Mouse (Mus musculus) myocyte (in vitro differentiated cells): ENCODE measurements around the gene Rrp1b. TPM values are rescaled to one million over a fixed set of nuclear protein-coding genes. Genes with fewer than 3 reads are reported as not detected.

Experiments used
- H3K27me3 ChIP-seq: one replicate; pipeline ENCODE4 v1.6.1; 2011; ENCODE audit not compliant: control insufficient read depth, insufficient read depth, insufficient read length
- H3K36me3 ChIP-seq: one replicate; pipeline ENCODE4 v1.6.1; 2011; ENCODE audit not compliant: control insufficient read depth, insufficient read depth
- H3K4me2 ChIP-seq: one replicate; pipeline ENCODE4 v1.6.1; 2011; ENCODE audit warnings: low read depth, control low read depth
- H3K4me3 ChIP-seq: one replicate; pipeline ENCODE4 v1.5.1; 2011; ENCODE audit warnings: mild to moderate bottlenecking, control low read depth, moderate library complexity
- H3K79me2 ChIP-seq: one replicate; pipeline ENCODE4 v1.6.1; 2011; ENCODE audit not compliant: control insufficient read depth, insufficient read depth
- H3ac ChIP-seq: one replicate; pipeline ENCODE4 v1.6.1; 2011; ENCODE audit not compliant: control insufficient read depth, insufficient read length
- CEBPB ChIP-seq: IDR thresholded peaks from 2 replicates; pipeline ENCODE4 v1.6.1; 2011; ENCODE audit warnings: mild to moderate bottlenecking, moderate library complexity; ENCODE audit not compliant: poor library complexity, insufficient read depth, severe bottlenecking
- E2F4 ChIP-seq: IDR thresholded peaks from one replicate; pipeline ENCODE4 v1.6.1; 2011; ENCODE audit warnings: mild to moderate bottlenecking, control low read depth, moderate library complexity; ENCODE audit not compliant: insufficient read depth
- MAX ChIP-seq: IDR thresholded peaks from one replicate; pipeline ENCODE4 v1.6.1; 2011; ENCODE audit warnings: low read depth, mild to moderate bottlenecking, control low read depth
- MYOD1 ChIP-seq, 3 experiments: IDR thresholded peaks; one replicate each; pipeline ENCODE4 v1.6.1; 2011; ENCODE audit warnings: control low read depth in 2 of 3, low read depth in 2 of 3, mild to moderate bottlenecking in 2 of 3, moderate library complexity in 1 of 3; ENCODE audit not compliant: insufficient read length in 2 of 3, control insufficient read depth in 1 of 3
- MYOG ChIP-seq, 3 experiments: IDR thresholded peaks; one replicate each; pipeline ENCODE4 v1.6.1; 2011; ENCODE audit warnings: control low read depth in 2 of 3, low read depth in 2 of 3, mild to moderate bottlenecking in 2 of 3; ENCODE audit not compliant: insufficient read length in 2 of 3, control insufficient read depth in 1 of 3, insufficient read depth in 1 of 3
- POLR2A ChIP-seq: IDR thresholded peaks from one replicate; pipeline ENCODE4 v1.6.1; 2011; ENCODE audit warnings: low read depth, mild to moderate bottlenecking, control low read depth, moderate library complexity; ENCODE audit not compliant: insufficient read length
- POLR2AphosphoS2 ChIP-seq: IDR thresholded peaks from one replicate; pipeline ENCODE4 v1.6.1; 2011; ENCODE audit warnings: low read depth, control low read depth; ENCODE audit not compliant: insufficient read length
- REST ChIP-seq: IDR thresholded peaks from one replicate; pipeline ENCODE4 v1.6.1; 2011; ENCODE audit warnings: mild to moderate bottlenecking, control low read depth, moderate library complexity; ENCODE audit not compliant: insufficient read depth, insufficient read length
- SRF ChIP-seq: IDR thresholded peaks from one replicate; pipeline ENCODE4 v1.6.1; 2011; ENCODE audit warnings: low read depth; ENCODE audit not compliant: control insufficient read depth, insufficient read length
- TCF12 ChIP-seq: IDR thresholded peaks from one replicate; pipeline ENCODE4 v1.6.1; 2011; ENCODE audit warnings: mild to moderate bottlenecking, control low read depth; ENCODE audit not compliant: poor library complexity, insufficient read depth, severe bottlenecking
- TCF3 ChIP-seq: IDR thresholded peaks from one replicate; pipeline ENCODE4 v1.6.1; 2011; ENCODE audit warnings: low read depth, control low read depth; ENCODE audit not compliant: insufficient read length
- USF1 ChIP-seq: IDR thresholded peaks from one replicate; pipeline ENCODE4 v1.6.1; 2011; ENCODE audit warnings: low read depth, mild to moderate bottlenecking, control low read depth, moderate library complexity
- polyA plus RNA-seq: library from polyadenylated mRNA; unstranded; fragments of >200 nt; fragmentation: generic; extraction: Trizol; gene quantifications from one replicate; pipeline ENCODE4 v1.2.1, GENCODE M21; 2012; ENCODE audit warnings: missing spikeins

The Rrp1b gene
- polyA plus RNA-seq, 1 experiment, result 13.1 TPM

GRCm38 (mm10) chr17:31994132-31994531 lies 41.8 kb upstream of the Rrp1b start:
- TF ChIP-seq SRF (no peak), CEBPB (no peak), MAX (no peak), USF1 (no peak), MYOD1 (IDR thresholded peaks at IDR 0.05; ENCODE audit: control insufficient read depth in 1 of 3, insufficient read length in 2 of 3, low read depth in 2 of 3) (no peak), POLR2AphosphoS2 (no peak), REST (no peak), MYOG (IDR thresholded peaks at IDR 0.05; ENCODE audit: control insufficient read depth in 1 of 3, insufficient read depth in 1 of 3, insufficient read length in 2 of 3, low read depth in 2 of 3) (no peak), TCF3 (no peak), E2F4 (no peak)
- H3ac ChIP-seq, result no peak overlapping the region
- no peaks in the 10 kb centered on the region for H3K36me3 ChIP-seq
- H3K79me2 ChIP-seq, result no peaks in the 10 kb centered on the region
- no peaks in the 10 kb centered on the region for H3K27me3 ChIP-seq
- no peak overlapping the region for H3K4me3 ChIP-seq
- H3K4me2 ChIP-seq, result peak overlapping the region; percentile 64

- no peak overlapping the region for H3K4me2 ChIP-seq
- H3K4me3 ChIP-seq, result no peak overlapping the region
- no peaks in the 10 kb centered on the region for H3K36me3 ChIP-seq
- no peaks in the 10 kb centered on the region for H3K27me3 ChIP-seq
- TF ChIP-seq MAX (no peak), POLR2AphosphoS2 (no peak), MYOG (IDR thresholded peaks at IDR 0.05; ENCODE audit: control insufficient read depth in 1 of 3, insufficient read depth in 1 of 3, insufficient read length in 2 of 3, low read depth in 2 of 3) (no peak), SRF (no peak), REST (no peak), POLR2A (no peak), MYOD1 (IDR thresholded peaks at IDR 0.05; ENCODE audit: control insufficient read depth in 1 of 3, insufficient read length in 2 of 3, low read depth in 2 of 3) (no peak), USF1 (no peak), TCF3 (no peak), CEBPB (no peak), TCF12 (no peak), E2F4 (no peak)
- no peaks in the 10 kb centered on the region for H3K79me2 ChIP-seq
- H3ac ChIP-seq, result no peak overlapping the region
Observed at GRCm38 (mm10) chr17:31995784-31996183, 40.1 kb upstream of the Rrp1b start.

DNA sequence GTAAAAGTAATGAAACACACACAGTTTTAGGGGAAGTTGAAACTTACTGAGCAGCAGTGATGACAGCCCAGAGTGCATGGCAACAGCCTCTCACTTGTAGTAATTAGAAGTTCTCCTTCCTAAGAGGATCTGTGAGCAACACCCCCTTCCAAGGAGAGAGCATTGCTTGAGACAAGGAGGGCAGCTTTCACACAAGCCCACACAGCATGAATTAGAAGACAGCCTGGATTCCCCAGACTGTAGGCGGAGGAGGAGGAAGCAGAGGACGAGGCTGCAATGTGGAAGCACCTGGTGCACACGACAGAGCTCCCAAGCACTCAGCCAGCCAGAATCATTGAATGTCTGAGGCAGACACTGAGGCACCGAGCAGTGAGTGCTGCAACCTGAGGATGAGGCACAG lies 39.6 kb upstream of the Rrp1b start:
- Histone ChIP-seq H3K4me3 (no peak overlapping the region), H3ac (no peak overlapping the region), H3K4me2 (no peak overlapping the region), H3K27me3 (no peaks in the 10 kb centered on the region), H3K79me2 (no peaks in the 10 kb centered on the region), H3K36me3 (no peaks in the 10 kb centered on the region)
- TF ChIP-seq REST (no peak), POLR2A (no peak), MYOG (IDR thresholded peaks at IDR 0.05; ENCODE audit: control insufficient read depth in 1 of 3, insufficient read depth in 1 of 3, insufficient read length in 2 of 3, low read depth in 2 of 3) (no peak), SRF (no peak), TCF12 (no peak), MAX (no peak), USF1 (no peak), MYOD1 (IDR thresholded peaks at IDR 0.05; ENCODE audit: control insufficient read depth in 1 of 3, insufficient read length in 2 of 3, low read depth in 2 of 3) (no peak), POLR2AphosphoS2 (no peak), E2F4 (no peak), CEBPB (no peak), TCF3 (no peak)

DNA sequence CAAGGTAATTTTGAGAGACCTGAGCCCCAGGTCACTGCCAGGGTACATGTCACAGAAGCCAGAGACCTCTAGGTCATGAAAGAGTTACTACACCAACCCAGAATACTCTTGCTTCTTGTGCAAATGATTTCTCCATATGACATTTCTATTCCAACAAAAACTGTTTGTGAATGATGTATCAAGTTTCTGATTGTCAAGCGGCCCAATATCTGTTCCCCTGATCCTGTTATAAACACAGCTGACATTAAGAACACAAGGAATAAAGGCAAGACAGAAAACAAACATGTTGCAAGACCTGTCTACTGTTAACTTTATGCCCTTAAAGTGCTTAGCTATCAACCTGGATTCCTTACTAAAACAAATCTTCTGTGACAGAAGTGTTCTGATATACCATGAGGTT lies 37.5 kb upstream of the Rrp1b start:
- Histone ChIP-seq H3K27me3 (no peaks in the 10 kb centered on the region), H3K4me3 (no peak overlapping the region), H3ac (no peak overlapping the region), H3K36me3 (no peaks in the 10 kb centered on the region), H3K79me2 (no peaks in the 10 kb centered on the region), H3K4me2 (no peak overlapping the region)
- no peak for TF ChIP-seq POLR2A
- TF ChIP-seq MYOG (IDR thresholded peaks at IDR 0.05; ENCODE audit: control insufficient read depth in 1 of 3, insufficient read depth in 1 of 3, insufficient read length in 2 of 3, low read depth in 2 of 3), result no peak
- no peak for TF ChIP-seq TCF3
- no peak for TF ChIP-seq POLR2AphosphoS2
- no peak for TF ChIP-seq SRF
- no peak for TF ChIP-seq CEBPB
- no peak for TF ChIP-seq E2F4
- TF ChIP-seq TCF12, result no peak
- no peak for TF ChIP-seq USF1
- no peak for TF ChIP-seq MAX
- TF ChIP-seq REST, result no peak
- no peak for TF ChIP-seq MYOD1 (IDR thresholded peaks at IDR 0.05; ENCODE audit: control insufficient read depth in 1 of 3, insufficient read length in 2 of 3, low read depth in 2 of 3)

- no peaks in the 10 kb centered on the region for H3K27me3 ChIP-seq
- H3K4me2 ChIP-seq, result no peak overlapping the region
- TF ChIP-seq TCF3, result no peak
- no peak for TF ChIP-seq SRF
- no peak for TF ChIP-seq CEBPB
- H3K79me2 ChIP-seq, result no peaks in the 10 kb centered on the region
- H3ac ChIP-seq, result no peak overlapping the region
- no peaks in the 10 kb centered on the region for H3K36me3 ChIP-seq
- H3K4me3 ChIP-seq, result no peak overlapping the region
Observed at GRCm38 (mm10) chr17:32003251-32003650, 32.6 kb upstream of the Rrp1b start.
